Mouse (Mus musculus) hindbrain, embryonic 14.5 days (tissue): Measurements from ENCODE around the gene Rad54l2. TPM values are rescaled to one million over a fixed set of nuclear protein-coding genes. Genes with fewer than 3 reads are reported as not detected.
A peak's percentile ranks its signal among the peaks of the same experiment; 100 is the strongest.

ENCODE experiments used
- ATAC-seq: fragments of 200-750 bp; cut with Nextera tagmentation; 2 replicates; pipeline ENCODE4 v1.8.0; 2017; ENCODE audit warnings: moderate number of reproducible peaks, mild to moderate bottlenecking, moderate TSS enrichment, moderate library complexity; ENCODE audit not compliant: low FRiP score
- DNase-seq: peaks from one replicate; pipeline ENCODE4 v3.0.0-alpha.2; 2015; ENCODE audit warnings: low spot score
- H3K27ac ChIP-seq: fragments of 300-500 bp; sonication (generic); 2 replicates; pipeline ENCODE4 v1.5.1; 2014; ENCODE audit warnings: mild to moderate bottlenecking, moderate library complexity
- H3K27me3 ChIP-seq: fragments of 300-500 bp; sonication (generic); 2 replicates; pipeline ENCODE4 v1.6.1; 2014; ENCODE audit warnings: mild to moderate bottlenecking, low read length, mixed read lengths; ENCODE audit not compliant: control insufficient read depth, insufficient read depth
- H3K36me3 ChIP-seq: fragments of 300-500 bp; sonication (generic); replicated peaks from 2 replicates; pipeline ENCODE4 v1.6.1; 2014; ENCODE audit not compliant: control insufficient read depth, insufficient read depth
- H3K4me1 ChIP-seq: fragments of 300-500 bp; sonication (generic); replicated peaks from 2 replicates; pipeline ENCODE4 v1.6.1; 2014; ENCODE audit warnings: antibody characterized with exemption, low read length, mixed read lengths; ENCODE audit not compliant: control insufficient read depth, insufficient read depth
- H3K4me2 ChIP-seq: fragments of 300-500 bp; sonication (generic); replicated peaks from 2 replicates; pipeline ENCODE4 v1.6.1; 2014; ENCODE audit warnings: mild to moderate bottlenecking, moderate library complexity
- H3K4me3 ChIP-seq: fragments of 300-500 bp; sonication (generic); replicated peaks from 2 replicates; pipeline ENCODE4 v1.5.1; 2014; ENCODE audit warnings: mild to moderate bottlenecking, low read length
- H3K9ac ChIP-seq: fragments of 300-500 bp; sonication (generic); 2 replicates; pipeline ENCODE4 v1.6.1; 2014
- H3K9me3 ChIP-seq: fragments of 300-500 bp; sonication (generic); 2 replicates; pipeline ENCODE4 v1.6.1; 2016; ENCODE audit warnings: low read length; ENCODE audit not compliant: control insufficient read depth
- WGBS: fragments of 180-500 bp; shearing (Covaris S2); extraction: QIAGEN DNeasy Blood & Tissue Kit; methylation state at CpG from one replicate; pipeline ENCODE4 v1.1.7; 2014; 5-methylcytosine and 5-hydroxymethylcytosine counted together
- polyA plus RNA-seq: library from polyadenylated mRNA; unstranded; fragments of >200 nt; fragmentation: Nextera tagmentation; extraction: Ambion mirVana; gene quantifications from 2 replicates; pipeline ENCODE4 v1.2.1, GENCODE M21; 2014

Rad54l2 gene
- polyA plus RNA-seq, 1 experiment from 2014 or later: 4.3 TPM

DNA sequence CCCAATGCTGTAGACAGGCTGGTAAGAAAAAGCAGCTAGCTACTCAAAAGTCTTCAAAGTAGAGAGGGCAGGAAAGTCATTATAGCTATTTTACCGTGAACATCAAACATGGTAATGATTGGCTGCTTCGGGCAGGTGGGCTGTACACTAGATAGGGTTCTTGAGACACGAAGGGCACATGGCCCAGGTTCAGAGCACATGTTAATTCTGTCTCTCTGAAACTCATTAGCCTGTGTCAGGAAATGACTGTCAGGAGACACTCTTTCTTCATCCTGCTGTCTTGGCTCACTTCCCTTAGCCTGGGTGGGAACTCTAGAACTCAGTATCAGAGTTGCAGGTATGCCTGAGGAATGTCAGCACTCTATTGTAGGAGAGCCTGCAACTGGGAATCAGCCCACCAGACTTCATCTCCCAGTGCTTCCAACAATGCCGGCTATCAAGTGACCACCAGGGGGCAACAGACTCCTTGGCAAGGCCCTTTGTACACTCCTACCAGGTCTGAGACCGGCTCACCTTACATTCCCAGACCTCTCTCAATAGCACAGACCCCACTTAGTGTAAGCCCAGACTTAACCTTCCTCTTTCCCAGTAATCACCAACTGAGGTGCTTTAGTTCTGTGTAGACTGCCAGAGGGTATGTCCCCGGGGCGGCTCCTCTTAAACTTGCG is 101.9 kb downstream of the Rad54l2 start:
- DNase-seq (peak; percentile 82), ATAC-seq (peak; percentile 57; the same call in 1 of the 2 replicates)
- H3K4me1 ChIP-seq: peaks cover 11% of the 10 kb centered on the region; the same call in 1 of the 2 replicates
- no peaks in the 10 kb centered on the region for H3K27me3 ChIP-seq
- peak overlapping the region; percentile 18; the same call in 1 of the 2 replicates for H3K4me2 ChIP-seq
- H3K4me3 ChIP-seq: no peak overlapping the region
- H3K9me3 ChIP-seq: no peaks in the 10 kb centered on the region
- no peaks in the 10 kb centered on the region; the same call in 1 of the 2 replicates for H3K36me3 ChIP-seq
- 36% methylated on average over 8 of the region's 8 CpGs for WGBS
- no peak overlapping the region for H3K27ac ChIP-seq
- H3K9ac ChIP-seq: no peak overlapping the region

DNA sequence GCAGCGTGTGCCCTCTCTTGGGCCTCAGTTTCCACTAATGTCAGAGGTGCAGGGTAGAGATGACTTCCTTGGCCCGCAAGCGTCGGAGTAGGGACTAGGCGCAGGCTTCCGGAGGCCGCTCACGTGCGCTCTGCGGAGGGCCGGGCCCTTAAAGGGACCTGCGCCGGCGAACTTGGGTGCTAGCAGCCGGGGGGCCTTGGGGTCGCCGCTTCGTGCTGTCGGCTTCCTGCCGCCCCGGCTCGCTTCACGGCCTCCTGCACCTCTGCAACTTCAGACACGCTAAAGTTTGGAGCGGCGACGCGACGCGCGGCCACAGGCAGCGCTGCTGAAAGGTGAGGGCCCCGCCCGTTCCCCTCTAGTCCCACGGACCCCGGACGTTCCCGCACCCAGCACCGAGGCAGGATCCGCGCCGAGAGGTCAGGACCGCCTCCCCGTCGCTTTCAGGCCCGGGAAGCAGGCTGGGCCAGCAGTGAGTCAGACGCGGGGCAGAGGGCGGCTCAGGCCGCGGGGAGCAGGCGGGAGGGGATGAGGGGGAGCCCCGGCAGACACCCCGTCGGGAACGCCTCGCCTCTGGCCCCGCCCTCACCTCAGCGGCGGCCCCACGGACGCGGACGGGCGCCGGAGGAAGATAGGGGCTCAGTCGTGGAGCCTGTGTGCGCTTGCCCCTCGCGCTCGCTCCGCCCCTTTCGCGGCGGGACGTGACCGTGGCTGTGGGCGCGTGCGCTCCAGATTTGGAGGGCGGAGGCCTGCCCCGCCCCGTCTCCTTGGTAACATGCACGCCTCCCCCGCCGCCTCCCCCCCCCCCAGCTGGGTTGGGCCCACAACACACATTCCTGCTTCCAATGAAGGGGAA is 103.5 kb downstream of the Rad54l2 start, which contains the start of gene Tex264:
Tex264 (minus strand) TSS at position 679 of the 853 bp plus-strand sequence.
- Histone ChIP-seq H3K4me1 (peaks cover 11% of the 10 kb centered on the region; the same call in 1 of the 2 replicates), H3K4me3 (peak within 1 kb of the TSS; percentile 80), H3K27ac (peak within 1 kb of the TSS; percentile 69), H3K9ac (peak within 1 kb of the TSS; percentile 76), H3K27me3 (no peaks in the 10 kb centered on the region), H3K4me2 (peak within 1 kb of the TSS; percentile 92), H3K9me3 (no peaks in the 10 kb centered on the region), H3K36me3 (peaks cover 12% of the 10 kb centered on the region)
- WGBS: under 1% methylated on average over 84 of the region's 86 CpGs
- DNase-seq (peak; percentile 79), ATAC-seq (peak; percentile 88)

DNA sequence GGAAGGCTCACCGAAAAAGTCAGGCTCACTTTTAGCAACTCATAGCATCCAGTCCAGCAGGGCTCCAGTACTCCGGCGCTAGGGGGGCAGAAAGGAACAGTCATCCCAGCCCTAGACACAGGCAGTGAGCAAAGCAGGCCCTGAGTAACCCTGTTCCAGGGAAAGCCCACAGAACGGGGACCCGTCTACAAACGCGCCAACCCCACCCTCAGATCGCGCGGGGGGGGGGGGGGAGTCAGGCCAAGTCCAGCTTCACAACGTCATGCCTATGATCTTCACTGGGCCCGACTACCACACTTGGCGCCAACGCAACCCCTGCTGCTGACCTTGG is 104.1 kb downstream of the Rad54l2 start:
- H3K9ac ChIP-seq: peak overlapping the region; percentile 76
- peaks cover 18% of the 10 kb centered on the region for H3K36me3 ChIP-seq
- peak overlapping the region; percentile 92 for H3K4me2 ChIP-seq
- H3K27ac ChIP-seq: no peak overlapping the region
- no peaks in the 10 kb centered on the region for H3K27me3 ChIP-seq
- no peaks in the 10 kb centered on the region for H3K9me3 ChIP-seq
- no peak; the same call in 1 of the 2 replicates for ATAC-seq
- 3% methylated on average over 13 of the region's 14 CpGs for WGBS
- H3K4me1 ChIP-seq: peaks cover 11% of the 10 kb centered on the region; the same call in 1 of the 2 replicates
- H3K4me3 ChIP-seq: peak overlapping the region; percentile 80
- DNase-seq: no peak

DNA sequence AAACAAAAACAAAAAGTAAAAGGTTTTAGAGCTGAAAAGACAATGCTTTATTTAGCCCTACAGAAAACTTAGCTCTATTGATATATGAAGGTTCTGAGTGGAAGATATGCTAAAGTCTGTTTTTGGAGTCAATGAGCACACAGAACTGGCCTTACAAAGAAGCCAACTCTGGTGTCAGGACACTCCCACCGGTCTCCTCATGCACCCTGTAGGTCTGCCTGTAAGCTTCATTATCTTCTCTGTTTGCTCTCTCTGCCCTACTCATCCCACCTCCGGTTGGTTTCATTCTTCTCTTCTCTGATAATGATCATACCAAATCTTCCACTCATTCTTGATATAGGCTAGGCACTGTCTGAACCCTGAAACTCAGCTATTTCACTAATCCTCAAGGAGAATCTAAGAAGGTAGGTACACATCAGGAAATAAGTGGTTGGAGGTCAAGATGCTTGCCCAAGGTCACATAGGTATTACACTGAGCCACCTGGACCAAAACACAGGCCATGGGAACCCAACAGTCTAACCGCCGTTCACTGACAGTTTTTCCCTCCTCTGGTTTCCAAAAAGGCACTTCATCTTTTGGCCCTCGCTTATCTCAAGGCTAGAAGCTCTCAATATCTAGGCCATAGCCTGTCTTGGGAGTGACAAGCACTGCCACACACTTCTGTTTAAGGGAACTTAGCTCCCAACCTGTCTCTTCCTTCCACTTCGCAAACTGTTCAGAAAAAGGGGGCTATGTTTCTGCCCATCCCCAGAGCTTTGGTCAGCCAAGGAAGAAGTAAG is 104.7 kb downstream of the Rad54l2 start:
- 89% methylated on average over 6 of the region's 6 CpGs for WGBS
- peak overlapping the region; percentile 80 for H3K4me3 ChIP-seq
- H3K9ac ChIP-seq: peak overlapping the region; percentile 76
- H3K9me3 ChIP-seq: no peaks in the 10 kb centered on the region
- H3K4me1 ChIP-seq: peaks cover 11% of the 10 kb centered on the region; the same call in 1 of the 2 replicates
- H3K27me3 ChIP-seq: no peaks in the 10 kb centered on the region
- peaks cover 23% of the 10 kb centered on the region for H3K36me3 ChIP-seq
- H3K27ac ChIP-seq: no peak overlapping the region
- no peak for DNase-seq
- H3K4me2 ChIP-seq: peak overlapping the region; percentile 92
- ATAC-seq: no peak

DNA sequence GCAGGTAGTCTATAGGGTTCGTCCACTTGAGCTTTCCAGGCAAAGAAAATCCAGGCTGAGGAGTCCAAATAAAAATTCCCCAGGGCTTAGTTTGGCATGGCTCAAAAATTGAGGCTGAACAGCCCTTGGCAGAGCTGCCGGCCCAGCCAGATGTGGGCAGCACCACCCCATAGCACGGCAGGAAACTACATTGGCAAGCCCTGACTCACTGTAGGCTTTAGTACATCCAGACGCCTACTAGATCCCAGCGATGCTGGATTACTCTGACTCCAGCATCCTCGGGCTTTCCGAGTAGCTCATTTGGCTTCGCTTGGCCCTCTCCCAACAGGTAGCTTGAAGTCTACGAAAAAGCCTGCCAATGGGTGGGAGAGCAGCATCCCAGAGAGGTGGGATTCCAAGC is 108.0 kb downstream of the Rad54l2 start:
- Histone ChIP-seq H3K27ac (no peak overlapping the region), H3K9me3 (no peaks in the 10 kb centered on the region), H3K27me3 (no peaks in the 10 kb centered on the region), H3K4me3 (no peak overlapping the region), H3K4me2 (no peak overlapping the region), H3K4me1 (peaks cover 7% of the 10 kb centered on the region; the same call in 1 of the 2 replicates), H3K36me3 (peaks cover 40% of the 10 kb centered on the region), H3K9ac (no peak overlapping the region)
- WGBS: 88% methylated on average over 9 of the region's 9 CpGs
- ATAC-seq (no peak), DNase-seq (no peak)

DNA sequence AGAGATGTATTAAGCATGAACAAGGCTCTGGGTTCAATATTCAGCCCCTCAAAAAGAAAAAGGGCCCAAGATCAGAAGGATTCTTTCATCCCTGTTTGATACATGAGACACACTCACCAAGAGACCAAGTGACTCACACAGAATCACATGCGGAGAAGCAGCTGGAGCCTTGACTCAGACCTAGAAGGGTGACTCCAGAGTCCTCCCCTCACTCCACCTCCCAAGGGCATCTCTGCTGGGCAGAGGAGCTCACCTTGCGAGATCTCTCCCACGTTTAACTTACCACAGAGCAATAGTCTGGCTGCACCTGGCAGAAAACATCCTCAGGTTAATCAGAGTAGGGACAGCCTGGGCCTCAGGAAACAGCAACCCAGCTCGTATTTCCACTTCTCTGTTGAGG is 110.8 kb downstream of the Rad54l2 start:
- no peak for ATAC-seq
- H3K9me3 ChIP-seq: no peaks in the 10 kb centered on the region
- H3K4me2 ChIP-seq: no peak overlapping the region
- no peaks in the 10 kb centered on the region for H3K27me3 ChIP-seq
- no peak overlapping the region for H3K27ac ChIP-seq
- WGBS: 81% methylated on average over 4 of the region's 4 CpGs
- peaks cover 46% of the 10 kb centered on the region for H3K36me3 ChIP-seq
- no peak overlapping the region for H3K9ac ChIP-seq
- no peaks in the 10 kb centered on the region for H3K4me1 ChIP-seq
- no peak for DNase-seq
- no peak overlapping the region for H3K4me3 ChIP-seq

DNA sequence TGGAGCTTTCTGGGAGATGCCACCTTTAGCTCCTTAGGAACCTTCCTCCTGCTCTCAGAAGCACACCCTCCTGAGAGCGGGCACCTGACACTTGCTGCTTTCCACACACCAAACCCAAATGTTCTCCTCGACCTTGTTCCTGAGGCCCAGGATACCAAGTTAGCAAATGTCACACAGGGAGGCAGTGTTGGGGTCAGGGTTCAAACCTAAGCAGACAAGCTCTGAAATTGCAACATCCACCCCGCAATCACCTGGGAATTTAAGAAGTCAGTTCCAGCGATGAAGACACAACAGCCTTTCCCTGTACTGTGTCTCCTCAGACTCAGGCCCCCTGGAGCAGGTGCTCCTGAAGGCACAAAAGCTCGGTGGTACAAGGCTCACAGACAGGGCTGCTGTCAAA is 111.3 kb downstream of the Rad54l2 start:
- H3K27me3 ChIP-seq: no peaks in the 10 kb centered on the region
- no peak overlapping the region for H3K9ac ChIP-seq
- no peak for ATAC-seq

DNA sequence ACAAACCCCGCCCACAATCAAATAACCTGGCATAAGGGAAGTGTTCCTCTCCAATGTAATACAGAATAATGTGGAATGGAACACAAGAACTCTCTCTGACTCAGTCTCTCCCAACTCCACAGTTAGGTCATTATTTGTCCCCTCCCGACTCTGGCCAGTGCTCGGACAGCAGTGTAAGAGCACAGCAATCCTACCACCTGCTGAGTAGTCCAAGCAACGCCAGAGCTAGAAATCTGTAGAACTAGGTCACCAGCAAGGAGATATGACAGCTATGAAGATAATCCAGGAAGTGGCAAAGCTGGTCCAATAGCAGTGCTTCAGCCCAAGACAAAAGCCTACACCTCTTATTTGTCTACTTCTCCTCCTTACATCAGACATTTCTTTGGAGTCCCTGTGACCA is 112.4 kb downstream of the Rad54l2 start:
- DNase-seq (no peak), ATAC-seq (no peak)
- H3K36me3 ChIP-seq: peaks cover 55% of the 10 kb centered on the region
- H3K4me3 ChIP-seq: no peak overlapping the region
- 76% methylated on average over 4 of the region's 4 CpGs for WGBS
- H3K27ac ChIP-seq: no peak overlapping the region
- H3K9me3 ChIP-seq: no peaks in the 10 kb centered on the region
- no peak overlapping the region for H3K9ac ChIP-seq
- no peak overlapping the region for H3K4me2 ChIP-seq
- H3K27me3 ChIP-seq: no peaks in the 10 kb centered on the region
- no peaks in the 10 kb centered on the region for H3K4me1 ChIP-seq

More for the DNA sequence above, 111.3 kb downstream of the Rad54l2 start:
- WGBS: 91% methylated on average over 5 of the region's 5 CpGs
- peaks cover 51% of the 10 kb centered on the region for H3K36me3 ChIP-seq
- H3K4me3 ChIP-seq: no peak overlapping the region
- no peaks in the 10 kb centered on the region for H3K9me3 ChIP-seq
- no peaks in the 10 kb centered on the region for H3K4me1 ChIP-seq
- no peak overlapping the region for H3K4me2 ChIP-seq
- no peak overlapping the region for H3K27ac ChIP-seq
- DNase-seq: no peak

DNA sequence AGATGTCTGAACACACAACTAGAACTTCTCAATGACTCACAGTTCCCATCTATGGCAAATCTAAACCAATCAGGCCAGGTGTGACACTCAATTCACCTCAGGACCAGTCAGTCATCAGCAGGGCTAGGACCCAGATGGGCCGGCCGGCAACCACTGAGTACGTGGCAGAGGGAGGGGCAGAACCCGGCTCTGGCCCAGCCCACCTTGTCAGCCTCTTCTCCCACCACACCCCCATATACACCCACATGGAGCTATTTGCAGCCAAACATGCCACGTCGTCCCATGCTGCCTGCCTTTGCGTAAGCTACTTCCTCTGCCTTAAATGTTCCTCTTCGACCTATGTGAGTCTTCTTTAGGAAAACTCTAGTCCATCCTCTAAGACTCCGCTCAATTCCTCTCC is 113.0 kb downstream of the Rad54l2 start:
- H3K27me3 ChIP-seq: no peaks in the 10 kb centered on the region
- no peak overlapping the region for H3K4me3 ChIP-seq
- no peaks in the 10 kb centered on the region for H3K4me1 ChIP-seq
- H3K4me2 ChIP-seq: no peak overlapping the region
- DNase-seq (no peak), ATAC-seq (no peak; the same call in 1 of the 2 replicates)
- no peak overlapping the region for H3K27ac ChIP-seq
- peaks cover 57% of the 10 kb centered on the region for H3K36me3 ChIP-seq
- no peaks in the 10 kb centered on the region for H3K9me3 ChIP-seq
- H3K9ac ChIP-seq: no peak overlapping the region
- WGBS: 79% methylated on average over 9 of the region's 9 CpGs
